Mouse (Mus musculus) hindbrain, postnatal 0 days (tissue): ENCODE measurements at regions not wholly inside any gene's neighbourhood (a gene's known extent, or its start where the extent isn't known, plus 50 kb on each side); places are given as distances from the start of the nearest gene placed in this dataset.

Source experiments
- ATAC-seq: fragments of 200-750 bp; cut with Nextera tagmentation; 2 replicates; pipeline ENCODE4 v1.8.0; 2017; ENCODE audit warnings: mild to moderate bottlenecking, moderate TSS enrichment, moderate library complexity
- DNase-seq: peaks from one replicate; pipeline ENCODE4 v3.0.0-alpha.2; 2015; ENCODE audit warnings: low spot score
- H3K27ac ChIP-seq: fragments of 300-500 bp; sonication (generic); 2 replicates; pipeline ENCODE4 v1.5.1; 2014; ENCODE audit warnings: mild to moderate bottlenecking
- H3K27me3 ChIP-seq: fragments of 300-500 bp; sonication (generic); 2 replicates; pipeline ENCODE4 v1.6.1; 2014; ENCODE audit warnings: low read length, mixed read lengths; ENCODE audit not compliant: insufficient read depth
- H3K36me3 ChIP-seq: fragments of 300-500 bp; sonication (generic); 2 replicates; pipeline ENCODE4 v1.6.1; 2014; ENCODE audit warnings: low read length, mixed read lengths; ENCODE audit not compliant: insufficient read depth
- H3K4me1 ChIP-seq: fragments of 300-500 bp; sonication (generic); 2 replicates; pipeline ENCODE4 v1.6.1; 2014; ENCODE audit warnings: antibody characterized with exemption, low read length, mixed read lengths; ENCODE audit not compliant: insufficient read depth
- H3K4me2 ChIP-seq: fragments of 300-500 bp; sonication (generic); 2 replicates; pipeline ENCODE4 v1.6.1; 2014; ENCODE audit warnings: low read depth, mild to moderate bottlenecking, low read length, moderate library complexity, mixed read lengths
- H3K4me3 ChIP-seq: fragments of 300-500 bp; sonication (generic); 2 replicates; pipeline ENCODE4 v1.5.1; 2014; ENCODE audit warnings: low read length
- H3K9ac ChIP-seq: fragments of 300-500 bp; sonication (generic); replicated peaks from 2 replicates; pipeline ENCODE4 v1.6.1; 2014; ENCODE audit warnings: mild to moderate bottlenecking, low read length, moderate library complexity, mixed read lengths
- H3K9me3 ChIP-seq: fragments of 300-500 bp; sonication (generic); 2 replicates; pipeline ENCODE4 v1.6.1; 2016; ENCODE audit warnings: low read length, mixed read lengths
- CTCF ChIP-seq: IDR thresholded peaks from 2 replicates; pipeline ENCODE4 v1.5.1; 2016; ENCODE audit warnings: antibody characterized with exemption, control low read depth, low read depth
- WGBS: fragments of 180-500 bp; shearing (Covaris S2); extraction: QIAGEN DNeasy Blood & Tissue Kit; methylation state at CpG from one replicate; pipeline ENCODE4 v1.1.7; 2014; 5-methylcytosine and 5-hydroxymethylcytosine counted together

GRCm38 (mm10) chr8:115953783-115954470 lies 246.3 kb upstream of the Maf start:
- 82% methylated on average over 7 of the region's 7 CpGs for WGBS
- H3K4me2 ChIP-seq, result no peak overlapping the region
- H3K4me1 ChIP-seq, result no peaks in the 10 kb centered on the region
- ATAC-seq (no peak), DNase-seq (no peak)
- no peak for TF ChIP-seq CTCF
- no peak overlapping the region for H3K27ac ChIP-seq
- H3K27me3 ChIP-seq, result no peaks in the 10 kb centered on the region
- no peak overlapping the region for H3K4me3 ChIP-seq
- H3K9ac ChIP-seq, result no peak overlapping the region
- H3K9me3 ChIP-seq, result no peaks in the 10 kb centered on the region
- no peaks in the 10 kb centered on the region for H3K36me3 ChIP-seq

GRCm38 (mm10) chr8:115952496-115952895 lies 244.9 kb upstream of the Maf start:
- Histone ChIP-seq H3K9me3 (no peaks in the 10 kb centered on the region), H3K4me2 (no peak overlapping the region), H3K27me3 (no peaks in the 10 kb centered on the region), H3K9ac (no peak overlapping the region), H3K4me3 (no peak overlapping the region), H3K27ac (no peak overlapping the region), H3K4me1 (no peaks in the 10 kb centered on the region), H3K36me3 (no peaks in the 10 kb centered on the region)
- no peak for TF ChIP-seq CTCF
- DNase-seq (no peak), ATAC-seq (no peak)
- 40% methylated on average over 1 of the region's 1 CpGs for WGBS

- no peaks in the 10 kb centered on the region for H3K4me1 ChIP-seq
- H3K9me3 ChIP-seq, result no peaks in the 10 kb centered on the region
- ATAC-seq (no peak), DNase-seq (no peak)
- H3K4me2 ChIP-seq, result no peak overlapping the region
- H3K27me3 ChIP-seq, result no peaks in the 10 kb centered on the region
- no peaks in the 10 kb centered on the region for H3K36me3 ChIP-seq
- TF ChIP-seq CTCF, result no peak
- WGBS, result 87% methylated on average over 2 of the region's 2 CpGs
- H3K9ac ChIP-seq, result no peak overlapping the region
- no peak overlapping the region for H3K4me3 ChIP-seq
- no peak overlapping the region for H3K27ac ChIP-seq
Observed at GRCm38 (mm10) chr8:115948916-115949315, 241.3 kb upstream of the Maf start.

GRCm38 (mm10) chr8:115948036-115948435 lies 240.4 kb upstream of the Maf start:
- Histone ChIP-seq H3K27me3 (no peaks in the 10 kb centered on the region), H3K4me1 (no peaks in the 10 kb centered on the region), H3K9me3 (no peaks in the 10 kb centered on the region), H3K4me3 (no peak overlapping the region), H3K4me2 (no peak overlapping the region), H3K9ac (no peak overlapping the region), H3K27ac (no peak overlapping the region), H3K36me3 (no peaks in the 10 kb centered on the region)
- WGBS, result 89% methylated on average over 2 of the region's 2 CpGs
- no peak for TF ChIP-seq CTCF
- ATAC-seq, result no peak
- no peak for DNase-seq

GRCm38 (mm10) chr8:115942731-115943509 lies 235.3 kb upstream of the Maf start:
- Histone ChIP-seq H3K4me3 (no peak overlapping the region), H3K9ac (0 out of 2 replicates have a peak overlapping the region, but pooled peaks have one; percentile 9), H3K27me3 (no peaks in the 10 kb centered on the region), H3K4me2 (peak overlapping the region; percentile 39), H3K9me3 (no peaks in the 10 kb centered on the region), H3K36me3 (no peaks in the 10 kb centered on the region), H3K4me1 (no peaks in the 10 kb centered on the region), H3K27ac (no peak overlapping the region)
- TF ChIP-seq CTCF, result no peak
- ATAC-seq (peak; percentile 55; the same call in 1 of the 2 replicates), DNase-seq (peak; percentile 55)
- WGBS, result 31% methylated on average over 16 of the region's 16 CpGs

- Histone ChIP-seq H3K9me3 (no peaks in the 10 kb centered on the region), H3K36me3 (no peaks in the 10 kb centered on the region), H3K9ac (no peak overlapping the region), H3K4me2 (no peak overlapping the region), H3K27ac (no peak overlapping the region), H3K4me1 (no peaks in the 10 kb centered on the region), H3K27me3 (no peaks in the 10 kb centered on the region), H3K4me3 (no peak overlapping the region)
- DNase-seq (no peak), ATAC-seq (no peak)
- no peak for TF ChIP-seq CTCF
- WGBS, result 81% methylated on average over 8 of the region's 8 CpGs
Observed at GRCm38 (mm10) chr8:115929472-115930210, 222.0 kb upstream of the Maf start.
